Mouse (Mus musculus) embryonic facial prominence, embryonic 14.5 days (tissue): ENCODE results near the gene Fgf9. TPM values are rescaled to one million over a fixed set of nuclear protein-coding genes. Genes with fewer than 3 reads are reported as not detected.

Experiments
- ATAC-seq: fragments of 200-750 bp; cut with Nextera tagmentation; 2 replicates; pipeline ENCODE4 v1.8.0; 2017; ENCODE audit warnings: low read depth, moderate number of reproducible peaks, moderate TSS enrichment
- DNase-seq: peaks from one replicate; pipeline ENCODE4 v3.0.0-alpha.2; 2015; ENCODE audit warnings: low spot score
- H3K27ac ChIP-seq: fragments of 300-500 bp; sonication (generic); replicated peaks from 2 replicates; pipeline ENCODE4 v1.5.1; 2014; ENCODE audit warnings: low read depth, mild to moderate bottlenecking, low read length, moderate library complexity
- H3K27me3 ChIP-seq: fragments of 300-500 bp; sonication (generic); replicated peaks from 2 replicates; pipeline ENCODE4 v1.6.1; 2014; ENCODE audit warnings: low read length; ENCODE audit not compliant: control insufficient read depth, insufficient read depth
- H3K36me3 ChIP-seq: fragments of 300-500 bp; sonication (generic); 2 replicates; pipeline ENCODE4 v1.6.1; 2014; ENCODE audit warnings: low read length, mixed read lengths; ENCODE audit not compliant: control insufficient read depth, insufficient read depth
- H3K4me1 ChIP-seq: fragments of 300-500 bp; sonication (generic); 2 replicates; pipeline ENCODE4 v1.6.1; 2014; ENCODE audit warnings: antibody characterized with exemption, low read length; ENCODE audit not compliant: control insufficient read depth, insufficient read depth
- H3K4me2 ChIP-seq: fragments of 300-500 bp; sonication (generic); 2 replicates; pipeline ENCODE4 v1.6.1; 2014; ENCODE audit warnings: low read depth, mild to moderate bottlenecking, low read length, moderate library complexity, mixed read lengths
- H3K4me3 ChIP-seq: fragments of 300-500 bp; sonication (generic); 2 replicates; pipeline ENCODE4 v1.5.1; 2014; ENCODE audit warnings: low read depth, mild to moderate bottlenecking, low read length
- H3K9ac ChIP-seq: fragments of 300-500 bp; sonication (generic); 2 replicates; pipeline ENCODE4 v1.6.1; 2014; ENCODE audit warnings: low read depth, mild to moderate bottlenecking, low read length, moderate library complexity, mixed read lengths
- H3K9me3 ChIP-seq: fragments of 300-500 bp; sonication (generic); 2 replicates; pipeline ENCODE4 v1.6.1; 2016; ENCODE audit warnings: low read length; ENCODE audit not compliant: control insufficient read depth
- WGBS: fragments of 180-500 bp; shearing (Covaris S2); extraction: QIAGEN DNeasy Blood & Tissue Kit; methylation state at CpG from one replicate; pipeline ENCODE4 v1.1.7; 2014; 5-methylcytosine and 5-hydroxymethylcytosine counted together
- polyA plus RNA-seq: library from polyadenylated mRNA; unstranded; fragments of >200 nt; fragmentation: Nextera tagmentation; extraction: Ambion mirVana; gene quantifications from 2 replicates; pipeline ENCODE4 v1.2.1, GENCODE M21; 2014

Gene Fgf9
- polyA plus RNA-seq, 1 experiment from 2014 or later: 7.8 TPM

- H3K4me3 ChIP-seq: no peak overlapping the region
- H3K4me1 ChIP-seq: no peaks in the 10 kb centered on the region
- H3K27me3 ChIP-seq: no peaks in the 10 kb centered on the region
- no peak overlapping the region for H3K27ac ChIP-seq
- H3K4me2 ChIP-seq: no peak overlapping the region
- ATAC-seq (no peak), DNase-seq (no peak)
- no peak overlapping the region for H3K9ac ChIP-seq
- H3K9me3 ChIP-seq: no peaks in the 10 kb centered on the region
- 58% methylated on average over 8 of the region's 8 CpGs for WGBS
- no peaks in the 10 kb centered on the region for H3K36me3 ChIP-seq
Observed at GRCm38 (mm10) chr14:58104266-58104665, 33.9 kb downstream of the Fgf9 start.

GRCm38 (mm10) chr14:58105596-58105995, 35.2 kb downstream of the Fgf9 start:
- H3K4me3 ChIP-seq: no peak overlapping the region
- DNase-seq (no peak), ATAC-seq (no peak)
- WGBS: 75% methylated on average over 5 of the region's 5 CpGs
- no peaks in the 10 kb centered on the region for H3K4me1 ChIP-seq
- H3K9ac ChIP-seq: no peak overlapping the region
- no peaks in the 10 kb centered on the region for H3K9me3 ChIP-seq
- H3K27me3 ChIP-seq: no peaks in the 10 kb centered on the region
- H3K4me2 ChIP-seq: no peak overlapping the region
- no peak overlapping the region for H3K27ac ChIP-seq
- H3K36me3 ChIP-seq: no peaks in the 10 kb centered on the region

GRCm38 (mm10) chr14:58109601-58110000, 39.3 kb downstream of the Fgf9 start:
- H3K4me3 ChIP-seq: no peak overlapping the region
- no peak for ATAC-seq
- no peak overlapping the region for H3K4me2 ChIP-seq
- no peak for DNase-seq
- no peaks in the 10 kb centered on the region for H3K27me3 ChIP-seq
- H3K9ac ChIP-seq: no peak overlapping the region
- H3K27ac ChIP-seq: no peak overlapping the region
- 93% methylated on average over 9 of the region's 9 CpGs for WGBS
- no peaks in the 10 kb centered on the region for H3K9me3 ChIP-seq
- no peaks in the 10 kb centered on the region for H3K36me3 ChIP-seq
- peaks cover 6% of the 10 kb centered on the region; the same call in 1 of the 2 replicates for H3K4me1 ChIP-seq

GRCm38 (mm10) chr14:58111562-58111961, 41.2 kb downstream of the Fgf9 start:
- Histone ChIP-seq H3K4me3 (no peak overlapping the region), H3K4me2 (no peak overlapping the region), H3K27ac (no peak overlapping the region), H3K9ac (no peak overlapping the region), H3K4me1 (peaks cover 6% of the 10 kb centered on the region; the same call in 1 of the 2 replicates), H3K27me3 (no peaks in the 10 kb centered on the region), H3K36me3 (no peaks in the 10 kb centered on the region), H3K9me3 (no peaks in the 10 kb centered on the region)
- DNase-seq (no peak), ATAC-seq (no peak)
- 88% methylated on average over 10 of the region's 10 CpGs for WGBS

- no peaks in the 10 kb centered on the region for H3K9me3 ChIP-seq
- no peak overlapping the region for H3K9ac ChIP-seq
- no peak overlapping the region for H3K27ac ChIP-seq
- no peak overlapping the region for H3K4me3 ChIP-seq
- no peak for ATAC-seq
- no peak for DNase-seq
- H3K4me1 ChIP-seq: peaks cover 6% of the 10 kb centered on the region; the same call in 1 of the 2 replicates
- H3K27me3 ChIP-seq: no peaks in the 10 kb centered on the region
- H3K36me3 ChIP-seq: no peaks in the 10 kb centered on the region
- 67% methylated on average over 3 of the region's 3 CpGs for WGBS
- H3K4me2 ChIP-seq: no peak overlapping the region
Observed at GRCm38 (mm10) chr14:58112341-58112740, 42.0 kb downstream of the Fgf9 start.

GRCm38 (mm10) chr14:58113180-58113579, 42.8 kb downstream of the Fgf9 start:
- Histone ChIP-seq H3K36me3 (no peaks in the 10 kb centered on the region), H3K4me2 (no peak overlapping the region), H3K27ac (no peak overlapping the region), H3K27me3 (no peaks in the 10 kb centered on the region), H3K4me1 (peaks cover 6% of the 10 kb centered on the region; the same call in 1 of the 2 replicates), H3K9ac (no peak overlapping the region), H3K9me3 (no peaks in the 10 kb centered on the region), H3K4me3 (no peak overlapping the region)
- ATAC-seq (no peak), DNase-seq (no peak)
- 66% methylated on average over 6 of the region's 6 CpGs for WGBS

GRCm38 (mm10) chr14:58114146-58114545, 43.8 kb downstream of the Fgf9 start:
- H3K9me3 ChIP-seq: no peaks in the 10 kb centered on the region
- 85% methylated on average over 2 of the region's 2 CpGs for WGBS
- H3K4me2 ChIP-seq: no peak overlapping the region
- H3K27me3 ChIP-seq: no peaks in the 10 kb centered on the region
- no peak overlapping the region for H3K9ac ChIP-seq
- peaks cover 6% of the 10 kb centered on the region; the same call in 1 of the 2 replicates for H3K4me1 ChIP-seq
- H3K36me3 ChIP-seq: no peaks in the 10 kb centered on the region
- no peak overlapping the region for H3K4me3 ChIP-seq
- no peak overlapping the region for H3K27ac ChIP-seq
- ATAC-seq: no peak
- no peak for DNase-seq

GRCm38 (mm10) chr14:58124625-58125024, 54.3 kb downstream of the Fgf9 start:
- no peaks in the 10 kb centered on the region for H3K36me3 ChIP-seq
- H3K27ac ChIP-seq: no peak overlapping the region
- H3K4me2 ChIP-seq: no peak overlapping the region
- no peaks in the 10 kb centered on the region for H3K27me3 ChIP-seq
- H3K9ac ChIP-seq: no peak overlapping the region
- no peak overlapping the region for H3K4me3 ChIP-seq
- H3K4me1 ChIP-seq: no peaks in the 10 kb centered on the region
- DNase-seq (no peak), ATAC-seq (no peak)
- no peaks in the 10 kb centered on the region for H3K9me3 ChIP-seq

- 90% methylated on average over 10 of the region's 10 CpGs for WGBS
- no peak overlapping the region for H3K9ac ChIP-seq
- no peak for DNase-seq
- ATAC-seq: no peak
- H3K27ac ChIP-seq: no peak overlapping the region
- no peaks in the 10 kb centered on the region for H3K9me3 ChIP-seq
- no peaks in the 10 kb centered on the region for H3K36me3 ChIP-seq
- H3K4me3 ChIP-seq: no peak overlapping the region
- H3K4me2 ChIP-seq: no peak overlapping the region
- H3K4me1 ChIP-seq: no peaks in the 10 kb centered on the region
- H3K27me3 ChIP-seq: no peaks in the 10 kb centered on the region
Observed at GRCm38 (mm10) chr14:58126508-58126907, 56.2 kb downstream of the Fgf9 start.
